Mouse (Mus musculus) embryonic facial prominence, embryonic 10.5 days (tissue): ENCODE results near the gene Vmp1. TPM values are rescaled to one million over a fixed set of nuclear protein-coding genes. Genes with fewer than 3 reads are reported as not detected.

ENCODE experiments used
- DNase-seq: peaks from one replicate; pipeline ENCODE4 v3.0.0-alpha.2; 2017; ENCODE audit warnings: low spot score
- H3K27ac ChIP-seq: fragments of 300-500 bp; sonication (generic); replicated peaks from 2 replicates; pipeline ENCODE4 v1.5.1; 2016; ENCODE audit warnings: mild to moderate bottlenecking
- H3K27me3 ChIP-seq: fragments of 300-500 bp; sonication (generic); replicated peaks from 2 replicates; pipeline ENCODE4 v1.6.1; 2016; ENCODE audit warnings: low read depth, mild to moderate bottlenecking; ENCODE audit not compliant: poor library complexity, severe bottlenecking
- H3K36me3 ChIP-seq: fragments of 300-500 bp; sonication (generic); replicated peaks from 2 replicates; pipeline ENCODE4 v1.6.1; 2016; ENCODE audit warnings: mild to moderate bottlenecking, moderate library complexity
- H3K4me1 ChIP-seq: fragments of 300-500 bp; sonication (generic); 2 replicates; pipeline ENCODE4 v1.6.1; 2016
- H3K4me3 ChIP-seq: fragments of 300-500 bp; sonication (generic); 2 replicates; pipeline ENCODE4 v1.5.1; 2016; ENCODE audit warnings: mild to moderate bottlenecking, moderate library complexity
- H3K9me3 ChIP-seq: fragments of 300-500 bp; sonication (generic); 2 replicates; pipeline ENCODE4 v1.6.1; 2016; ENCODE audit warnings: mild to moderate bottlenecking
- WGBS: fragments of 180-500 bp; shearing (Covaris S2); methylation state at CpG from one replicate; pipeline ENCODE4 v1.1.7; 2016; 5-methylcytosine and 5-hydroxymethylcytosine counted together
- microRNA counts: library from miRNA; unstranded; fragments of <30 nt; microRNA quantifications from one replicate; lab custom pipeline; 2017
- microRNA-seq: library from miRNA; unstranded; fragments of <30 nt; microRNA quantifications from one replicate; pipeline ENCODE4, GENCODE M21; 2017
- polyA plus RNA-seq: library from polyadenylated mRNA; unstranded; fragments of >200 nt; fragmentation: Nextera tagmentation; extraction: Ambion mirVana; gene quantifications from 2 replicates; pipeline ENCODE4 v1.2.1, GENCODE M21; 2016

Vmp1 gene
- polyA plus RNA-seq, 1 experiment from 2014 or later = 84.9 TPM

- WGBS = under 1% methylated on average over 43 of the region's 43 CpGs
- Histone ChIP-seq H3K4me1 (peaks cover 32% of the 10 kb centered on the region), H3K9me3 (no peaks in the 10 kb centered on the region), H3K27me3 (no peaks in the 10 kb centered on the region), H3K4me3 (peak within 1 kb of the TSS; percentile 100), H3K36me3 (peaks cover 29% of the 10 kb centered on the region), H3K27ac (peak within 1 kb of the TSS; percentile 93)
- DNase-seq = peak; percentile 99
Observed at GRCm38 (mm10) chr11:86544639-86545299, 138.9 kb downstream of the Vmp1 start, which contains the start of the genes Rps6kb1 and Tubd1. Gene Rps6kb1 (minus strand): TSS chr11:86544805. Gene Tubd1 (plus strand): TSS chr11:86544991.

GRCm38 (mm10) chr11:86543960-86544638 lies 139.5 kb downstream of the Vmp1 start:
- no peaks in the 10 kb centered on the region for H3K27me3 ChIP-seq
- DNase-seq = no peak
- H3K4me1 ChIP-seq = peaks cover 32% of the 10 kb centered on the region
- H3K36me3 ChIP-seq = peaks cover 24% of the 10 kb centered on the region
- peak overlapping the region; percentile 93 for H3K27ac ChIP-seq
- peak overlapping the region; percentile 100 for H3K4me3 ChIP-seq
- WGBS = under 1% methylated on average over 50 of the region's 50 CpGs
- no peaks in the 10 kb centered on the region for H3K9me3 ChIP-seq

GRCm38 (mm10) chr11:86542851-86543250 lies 140.8 kb downstream of the Vmp1 start:
- Histone ChIP-seq H3K4me1 (peaks cover 32% of the 10 kb centered on the region), H3K27me3 (no peaks in the 10 kb centered on the region), H3K36me3 (peaks cover 26% of the 10 kb centered on the region), H3K9me3 (0 out of 2 replicates have a peak, but pooled peaks cover 2% of the 10 kb centered on the region), H3K4me3 (peak overlapping the region; percentile 100; the same call in 1 of the 2 replicates), H3K27ac (no peak overlapping the region)
- DNase-seq = no peak
- 75% methylated on average over 1 of the region's 1 CpGs for WGBS

GRCm38 (mm10) chr11:86540476-86540845 lies 143.2 kb downstream of the Vmp1 start:
- 95% methylated on average over 2 of the region's 2 CpGs for WGBS
- H3K36me3 ChIP-seq = peaks cover 30% of the 10 kb centered on the region
- no peak overlapping the region for H3K27ac ChIP-seq
- DNase-seq = no peak
- peaks cover 28% of the 10 kb centered on the region for H3K4me1 ChIP-seq
- no peak overlapping the region for H3K4me3 ChIP-seq
- H3K9me3 ChIP-seq = 0 out of 2 replicates have a peak, but pooled peaks cover 2% of the 10 kb centered on the region
- no peaks in the 10 kb centered on the region for H3K27me3 ChIP-seq

GRCm38 (mm10) chr11:86539716-86540475 lies 143.7 kb downstream of the Vmp1 start:
- WGBS = 91% methylated on average over 6 of the region's 6 CpGs

GRCm38 (mm10) chr11:86538786-86539185 lies 144.8 kb downstream of the Vmp1 start:
- Histone ChIP-seq H3K27ac (no peak overlapping the region), H3K9me3 (0 out of 2 replicates have a peak, but pooled peaks cover 2% of the 10 kb centered on the region), H3K36me3 (peaks cover 42% of the 10 kb centered on the region), H3K4me1 (peaks cover 21% of the 10 kb centered on the region), H3K27me3 (no peaks in the 10 kb centered on the region), H3K4me3 (no peak overlapping the region)
- WGBS = 90% methylated on average over 4 of the region's 4 CpGs
- DNase-seq = no peak

More at GRCm38 (mm10) chr11:86539716-86540475, 143.7 kb downstream of the Vmp1 start:
- Histone ChIP-seq H3K9me3 (0 out of 2 replicates have a peak, but pooled peaks cover 2% of the 10 kb centered on the region), H3K4me1 (peaks cover 25% of the 10 kb centered on the region), H3K27ac (no peak overlapping the region), H3K4me3 (no peak overlapping the region), H3K27me3 (no peaks in the 10 kb centered on the region), H3K36me3 (peaks cover 33% of the 10 kb centered on the region)
- no peak for DNase-seq

- WGBS = 93% methylated on average over 5 of the region's 5 CpGs
- no peak overlapping the region for H3K27ac ChIP-seq
- 0 out of 2 replicates have a peak, but pooled peaks cover 2% of the 10 kb centered on the region for H3K9me3 ChIP-seq
- H3K27me3 ChIP-seq = no peaks in the 10 kb centered on the region
- no peak for DNase-seq
- H3K36me3 ChIP-seq = peaks cover 65% of the 10 kb centered on the region
- no peak overlapping the region for H3K4me3 ChIP-seq
- no peaks in the 10 kb centered on the region for H3K4me1 ChIP-seq
Observed at GRCm38 (mm10) chr11:86534201-86534910, 149.3 kb downstream of the Vmp1 start.

MicroRNAs within 50 kb of the gene (microRNA counts, 519-probe panel; counts per million panel counts)
- 4,285 counts per million, percentile 80 among the panel's probes with 10 or more counts for microRNA mmu-miR-21 (lab: Ali Mortazavi, UCI)

Small RNA genes lying within 50 kb of the gene (microRNA-seq; reads per million reads assigned to microRNA genes)
- gene Mir21a = 7,400 reads per million, percentile 92 among the genes with 10 or more reads in this experiment

Other genes with a start within 250 kb of the Vmp1 start
- 23.2 and 27.0 TPM in 2 replicates for gene Rnft1, start 199.2 kb downstream of the Vmp1 start, polyA plus RNA-seq
- 63.0 and 66.9 TPM in 2 replicates for gene Rps6kb1, start 139.0 kb downstream of the Vmp1 start, polyA plus RNA-seq
- 13.2 and 14.8 TPM in 2 replicates for gene Tubd1, start 138.8 kb downstream of the Vmp1 start, polyA plus RNA-seq
- 44.5 and 46.8 TPM in 2 replicates for gene Ptrh2, start 149 bp upstream of the Vmp1 start, polyA plus RNA-seq
- 132 and 137 TPM in 2 replicates for gene Cltc, start 73.7 kb upstream of the Vmp1 start, polyA plus RNA-seq
- gene Dhx40, start 123.9 kb upstream of the Vmp1 start, polyA plus RNA-seq = 34.6 and 36.2 TPM in 2 replicates